Mouse (Mus musculus) cerebellum, adult 9-11 months (tissue): ENCODE data around the gene Hist1h2ag.
"Not testable (repeated sequence)": the region's sequence is repeated elsewhere in the genome, so short reads cannot be mapped to it uniquely, and the experiment has no call there.

Source experiments
- DNase-seq: peaks from one replicate; pipeline ENCODE4 v3.0.0; 2022

Hist1h2ag gene

DNA sequence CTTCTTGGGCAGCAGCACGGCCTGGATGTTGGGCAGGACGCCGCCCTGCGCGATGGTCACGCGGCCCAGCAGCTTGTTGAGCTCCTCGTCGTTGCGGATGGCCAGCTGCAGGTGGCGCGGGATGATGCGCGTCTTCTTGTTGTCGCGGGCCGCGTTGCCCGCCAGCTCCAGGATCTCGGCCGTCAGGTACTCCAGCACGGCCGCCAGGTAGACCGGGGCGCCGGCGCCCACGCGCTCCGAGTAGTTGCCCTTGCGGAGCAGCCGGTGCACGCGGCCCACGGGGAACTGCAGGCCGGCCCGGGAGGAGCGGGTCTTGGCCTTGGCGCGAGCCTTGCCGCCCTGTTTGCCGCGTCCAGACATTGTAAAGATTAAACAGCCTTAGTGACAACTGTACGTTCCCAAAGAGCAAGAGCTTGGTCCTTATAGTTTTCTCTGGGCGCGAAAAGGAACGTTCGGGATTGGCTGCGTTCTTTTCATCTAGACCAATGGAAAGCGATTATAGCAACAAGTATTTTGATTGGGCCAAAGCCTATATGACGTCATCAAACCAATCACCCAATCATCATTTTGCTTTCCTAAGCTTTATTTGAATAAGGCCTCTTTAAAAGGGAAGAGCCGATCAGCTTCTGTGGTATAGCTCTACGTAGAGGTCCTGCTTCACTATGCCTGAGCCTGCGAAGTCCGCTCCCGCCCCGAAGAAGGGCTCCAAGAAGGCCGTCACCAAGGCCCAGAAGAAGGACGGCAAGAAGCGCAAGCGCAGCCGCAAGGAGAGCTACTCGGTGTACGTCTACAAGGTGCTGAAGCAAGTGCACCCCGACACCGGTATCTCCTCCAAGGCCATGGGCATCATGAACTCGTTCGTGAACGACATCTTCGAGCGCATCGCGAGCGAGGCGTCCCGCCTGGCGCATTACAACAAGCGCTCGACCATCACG, at the start of gene Hist1h2ag, which contains the start of gene Hist1h2bj:
Gene Hist1h2ag, minus strand, starts transcription at position 377 of the 935 bp plus-strand sequence.
Gene Hist1h2bj, plus strand, starts transcription at position 647 of the 935 bp plus-strand sequence.
- peak; percentile 95 for DNase-seq

DNA sequence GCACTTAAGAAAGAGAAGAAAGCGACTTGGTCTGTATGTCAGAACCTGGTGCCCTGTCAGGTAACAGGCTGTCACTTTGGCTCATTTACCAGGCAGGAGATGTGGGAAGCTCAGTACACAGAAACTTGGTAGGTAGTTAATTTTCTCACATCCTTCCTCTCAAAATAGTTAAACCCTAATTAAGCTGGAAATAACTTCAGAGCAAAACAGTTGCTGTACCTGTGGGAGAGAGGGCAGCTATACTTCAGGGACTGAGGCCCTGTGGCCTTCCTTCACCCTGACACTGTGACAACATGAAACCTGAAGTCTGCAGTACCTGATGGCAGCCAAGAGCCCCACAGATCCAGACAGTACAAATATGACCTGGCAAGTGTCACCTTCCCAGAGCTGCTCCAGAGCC, 41.4 kb upstream of the Hist1h2ag start, which contains the start of gene Vmn1r188:
Gene Vmn1r188, plus strand, starts transcription at position 301 of the 400 bp plus-strand sequence.
- DNase-seq = not testable (repeated sequence)

DNA sequence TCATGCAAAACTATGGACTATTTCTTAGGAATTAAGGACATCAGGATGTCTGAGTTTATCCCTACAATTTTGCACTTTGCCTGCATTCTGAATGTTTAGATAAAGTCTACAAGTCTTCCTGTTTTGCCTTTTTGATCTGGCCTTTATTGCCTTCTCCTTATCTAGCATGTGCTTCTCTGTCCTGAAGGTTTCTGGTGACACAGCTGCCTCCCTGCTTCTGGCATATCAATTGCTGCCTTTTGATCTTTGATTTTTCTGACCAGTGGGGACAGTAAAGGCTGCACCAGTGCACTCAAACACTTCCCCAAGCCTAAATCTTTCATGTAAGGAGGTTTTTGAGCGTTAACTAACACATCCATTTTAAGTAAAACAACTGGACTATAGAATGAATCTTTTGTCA, 20.7 kb upstream of the Hist1h2ag start:
- no peak for DNase-seq

DNA sequence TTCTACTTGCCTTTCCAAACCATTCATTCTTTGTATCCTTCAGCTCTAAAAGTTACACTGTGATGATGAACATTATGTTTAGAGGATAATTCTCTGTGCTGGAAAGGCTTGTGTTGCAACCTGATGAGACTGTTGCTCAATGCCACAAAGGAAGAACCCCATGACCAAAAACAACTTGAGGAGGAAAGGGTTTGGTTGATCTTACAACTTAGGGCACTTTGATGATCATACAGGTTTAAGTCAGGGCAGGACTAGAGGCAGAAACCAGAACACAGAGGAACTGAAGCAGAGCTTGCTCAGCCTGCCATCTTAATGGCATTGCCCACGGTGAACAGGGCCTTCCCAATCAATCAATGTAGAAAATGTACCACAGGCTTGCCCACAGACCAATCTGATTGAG, 18.7 kb upstream of the Hist1h2ag start:
- DNase-seq = no peak

DNA sequence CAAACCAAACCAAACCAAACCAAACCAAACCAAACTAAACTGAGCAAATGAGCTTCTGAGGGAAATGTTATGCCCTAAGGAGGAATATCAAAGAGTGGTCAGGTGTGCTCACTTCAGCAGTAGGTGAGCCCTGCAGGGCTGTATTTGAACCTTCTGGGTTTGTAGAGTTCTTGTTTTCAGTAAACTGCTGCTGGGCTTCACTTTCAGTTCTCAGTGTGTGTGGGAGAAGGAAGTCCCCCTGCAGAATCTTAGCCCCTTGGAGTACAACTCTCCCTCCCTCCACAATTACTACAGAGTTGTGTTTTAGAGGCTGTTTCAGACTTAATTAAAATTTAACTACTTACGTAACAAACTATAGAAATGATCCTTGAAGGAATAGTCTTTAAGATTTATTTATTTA, 11.0 kb upstream of the Hist1h2ag start:
- DNase-seq = no peak

DNA sequence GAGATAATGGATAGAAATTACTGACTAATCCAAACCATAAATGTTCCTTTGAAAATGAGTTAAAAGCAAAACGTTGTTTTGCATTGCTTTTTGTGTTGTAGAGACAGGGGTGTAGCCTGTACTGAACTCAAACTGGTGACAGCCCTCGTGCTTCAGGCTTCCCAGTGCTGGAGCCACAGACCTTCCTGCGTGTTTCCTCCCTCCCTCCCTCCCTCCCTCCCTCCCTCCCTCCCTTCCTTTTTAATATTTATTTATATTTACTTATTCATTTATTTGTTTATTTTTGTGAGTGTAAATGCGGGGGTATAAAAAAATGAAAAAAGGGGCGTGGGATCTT, 8.7 kb upstream of the Hist1h2ag start:
- DNase-seq = no peak

DNA sequence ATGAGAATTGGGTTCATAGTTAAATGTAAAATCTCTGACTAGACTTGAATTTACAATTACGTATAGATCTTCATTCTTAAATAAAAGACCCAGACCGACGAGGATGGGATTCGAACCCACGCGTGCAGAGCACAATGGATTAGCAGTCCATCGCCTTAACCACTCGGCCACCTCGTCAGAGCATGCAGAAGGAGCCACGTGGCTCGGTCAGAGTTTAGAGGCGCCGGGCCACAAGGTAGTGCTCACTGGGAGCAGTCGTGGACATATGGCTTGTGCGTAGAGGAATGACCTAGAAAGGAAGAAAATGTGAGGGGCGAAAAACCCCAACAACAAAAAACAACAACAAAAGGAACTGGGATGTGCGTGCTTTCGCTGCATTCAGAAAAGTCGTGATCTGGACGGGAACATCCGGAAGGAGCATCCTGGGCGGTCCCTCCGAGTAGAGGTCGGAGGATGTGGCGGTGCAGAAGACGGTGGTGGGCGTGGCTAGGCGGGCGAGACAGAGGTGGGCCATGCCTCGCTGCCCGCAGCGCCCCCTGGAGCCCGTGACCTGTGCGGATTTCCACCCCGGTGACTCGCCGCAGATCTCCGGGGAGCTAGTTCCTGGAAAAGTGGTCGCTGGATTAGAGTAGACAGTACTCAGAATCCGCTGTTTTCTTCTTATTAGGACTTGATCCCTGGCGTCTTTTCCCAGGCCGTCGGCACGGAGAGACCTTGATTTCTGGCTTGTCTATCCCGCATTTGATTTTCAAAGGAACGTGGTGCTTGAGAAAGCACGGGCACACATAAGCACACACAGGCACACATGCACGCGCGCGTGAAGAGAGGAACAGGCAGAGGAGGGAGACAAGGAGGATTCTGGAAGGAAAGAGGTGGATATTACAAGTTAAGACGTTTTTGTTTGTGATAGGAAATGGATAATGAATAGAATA, 8.1 kb upstream of the Hist1h2ag start:
- DNase-seq = peak; percentile 74

DNA sequence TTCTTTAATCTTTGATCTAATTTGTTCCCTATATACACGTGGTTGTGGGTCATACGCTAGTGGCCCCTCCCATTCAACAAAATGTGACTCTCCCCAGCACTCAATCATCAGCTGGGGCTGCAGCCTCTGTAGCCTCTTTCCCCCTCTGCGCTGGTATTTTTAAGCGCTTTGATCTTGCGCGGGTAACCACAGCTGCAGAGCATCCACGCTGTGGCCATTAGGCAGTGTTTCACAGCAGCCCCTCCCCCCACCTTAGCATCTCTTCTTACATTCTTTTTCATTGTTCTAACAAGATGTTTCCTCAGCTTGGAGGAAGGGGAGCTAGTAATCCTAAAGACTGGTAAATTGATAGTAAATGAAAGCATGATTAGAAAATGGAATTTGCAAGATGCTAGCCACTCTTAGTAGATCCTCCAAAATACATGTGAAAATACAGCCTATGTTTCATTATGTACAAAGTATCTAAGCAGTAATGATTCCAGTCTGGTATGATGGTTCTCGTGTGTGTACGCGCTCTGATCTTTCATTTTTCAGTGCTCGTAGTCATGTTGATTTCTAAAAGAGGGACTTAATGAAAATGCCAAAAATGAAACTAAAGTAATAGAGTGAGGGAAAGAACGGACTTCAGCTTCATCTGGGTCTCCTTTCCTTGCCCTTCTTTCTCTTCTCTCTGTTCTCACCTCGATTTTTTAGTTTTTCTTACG, 7.1 kb upstream of the Hist1h2ag start:
- no peak for DNase-seq

DNA sequence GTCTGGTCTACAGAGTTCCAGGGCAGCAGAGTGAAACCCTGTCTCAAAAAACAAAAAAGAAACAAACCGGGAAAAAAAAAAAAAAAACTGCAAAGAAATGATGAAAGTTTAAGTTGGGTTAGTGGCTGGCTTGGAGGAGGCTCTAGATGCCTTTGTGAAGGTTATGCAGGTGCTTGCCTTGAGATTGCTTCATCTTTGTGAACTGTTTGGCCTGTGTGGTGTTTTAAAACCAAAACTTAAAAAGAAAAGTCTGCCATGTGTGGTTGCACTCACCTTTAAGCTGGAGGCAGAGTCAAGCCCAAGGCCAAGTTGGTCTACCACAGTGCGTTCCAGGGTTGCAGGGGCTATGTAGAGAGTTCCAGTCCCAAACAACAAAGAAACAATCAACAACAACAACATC, 6.3 kb upstream of the Hist1h2ag start:
- no peak for DNase-seq

DNA sequence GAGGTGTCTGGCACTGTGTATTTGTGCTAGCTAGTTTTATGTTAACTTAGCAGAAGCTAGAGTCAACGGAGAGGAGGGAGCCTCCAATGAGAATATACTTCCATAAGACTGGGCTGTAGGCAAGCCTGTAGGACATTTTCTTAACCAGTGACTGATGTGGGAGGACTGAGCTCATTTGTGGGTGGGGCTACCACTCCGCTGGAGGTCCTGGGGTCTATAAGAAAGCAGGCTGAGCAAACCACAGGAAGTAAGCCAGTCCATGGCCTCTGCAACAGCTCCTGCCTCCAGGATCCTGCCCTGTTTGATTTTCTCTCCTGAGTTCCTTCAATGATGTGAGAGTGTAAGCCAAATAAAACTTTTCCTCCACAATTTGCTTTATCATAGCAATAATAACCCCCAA, 2.6 kb upstream of the Hist1h2ag start:
- no peak for DNase-seq

DNA sequence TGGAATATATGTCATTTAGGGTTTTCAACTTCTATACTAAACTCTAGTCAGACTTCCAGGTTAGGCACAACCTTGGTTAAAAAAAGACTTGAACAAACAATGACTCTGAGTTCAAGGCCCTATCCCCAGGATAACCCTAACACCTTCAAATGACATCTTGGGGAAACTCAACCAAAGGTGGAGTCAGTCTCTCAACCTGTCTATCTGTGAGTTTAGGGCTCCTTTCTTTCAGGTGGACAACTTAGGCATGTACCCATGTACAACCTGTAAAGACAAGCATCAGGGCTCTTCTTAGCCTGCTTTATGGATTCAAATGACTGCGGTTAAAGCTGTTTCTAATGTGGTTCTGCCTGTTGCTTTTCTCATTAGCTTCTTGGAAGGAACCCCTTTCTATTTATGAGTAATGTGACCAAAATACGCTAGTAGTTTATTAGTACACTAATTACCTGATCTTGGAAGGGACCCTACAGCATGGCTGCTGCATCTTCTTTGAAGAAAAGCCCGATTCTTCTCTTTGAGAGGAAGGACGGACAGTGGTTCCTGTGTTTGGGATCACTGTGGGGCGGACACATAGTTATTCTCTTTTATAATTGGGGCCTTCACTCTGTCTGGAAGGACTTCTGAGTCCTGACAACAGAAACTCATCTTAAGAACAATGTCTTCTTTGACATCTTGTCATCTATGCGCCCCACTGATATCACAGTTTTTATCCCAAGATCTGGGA, 1.9 kb upstream of the Hist1h2ag start:
- DNase-seq = no peak

DNA sequence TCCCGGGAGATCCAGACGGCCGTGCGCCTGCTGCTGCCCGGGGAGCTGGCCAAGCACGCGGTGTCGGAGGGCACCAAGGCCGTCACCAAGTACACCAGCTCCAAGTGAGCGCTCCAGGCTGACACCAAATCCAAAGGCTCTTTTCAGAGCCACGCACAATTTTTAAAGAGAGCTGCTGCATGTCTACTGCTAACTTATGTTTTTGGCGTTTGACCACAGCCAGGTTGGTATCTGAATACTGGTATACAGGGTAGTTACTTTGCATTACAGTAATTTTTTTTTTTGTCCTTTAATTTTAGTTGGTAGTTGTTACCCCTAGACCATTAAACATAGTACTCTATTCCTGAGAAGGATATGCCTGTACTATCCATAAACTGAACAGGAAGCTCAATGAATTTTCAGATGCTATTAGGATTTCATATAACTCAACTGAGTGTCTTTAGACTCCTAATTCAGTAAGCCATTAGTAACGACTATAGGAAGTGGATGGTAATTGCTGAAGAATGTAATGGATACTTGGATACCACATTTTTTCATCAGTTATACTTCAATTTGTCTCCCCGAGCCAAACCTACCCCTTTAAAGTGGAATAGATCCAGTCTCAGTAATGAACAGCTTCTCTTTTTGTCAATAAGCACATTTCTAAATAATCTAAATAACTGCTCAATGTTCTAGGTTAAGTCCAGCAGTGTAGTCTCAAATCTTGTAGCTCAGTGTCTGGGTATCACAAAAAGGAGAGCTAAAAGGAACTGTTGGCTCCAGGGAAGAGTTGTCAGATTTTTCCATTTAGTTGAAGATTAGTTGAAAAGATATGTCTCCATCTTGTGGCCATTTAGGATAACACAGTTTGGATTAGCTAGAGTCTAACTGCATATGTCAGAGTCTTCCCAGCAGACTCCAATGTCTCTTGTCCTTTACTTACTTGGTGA, 1.0 kb upstream of the Hist1h2ag start:
- DNase-seq = peak; percentile 53

DNA sequence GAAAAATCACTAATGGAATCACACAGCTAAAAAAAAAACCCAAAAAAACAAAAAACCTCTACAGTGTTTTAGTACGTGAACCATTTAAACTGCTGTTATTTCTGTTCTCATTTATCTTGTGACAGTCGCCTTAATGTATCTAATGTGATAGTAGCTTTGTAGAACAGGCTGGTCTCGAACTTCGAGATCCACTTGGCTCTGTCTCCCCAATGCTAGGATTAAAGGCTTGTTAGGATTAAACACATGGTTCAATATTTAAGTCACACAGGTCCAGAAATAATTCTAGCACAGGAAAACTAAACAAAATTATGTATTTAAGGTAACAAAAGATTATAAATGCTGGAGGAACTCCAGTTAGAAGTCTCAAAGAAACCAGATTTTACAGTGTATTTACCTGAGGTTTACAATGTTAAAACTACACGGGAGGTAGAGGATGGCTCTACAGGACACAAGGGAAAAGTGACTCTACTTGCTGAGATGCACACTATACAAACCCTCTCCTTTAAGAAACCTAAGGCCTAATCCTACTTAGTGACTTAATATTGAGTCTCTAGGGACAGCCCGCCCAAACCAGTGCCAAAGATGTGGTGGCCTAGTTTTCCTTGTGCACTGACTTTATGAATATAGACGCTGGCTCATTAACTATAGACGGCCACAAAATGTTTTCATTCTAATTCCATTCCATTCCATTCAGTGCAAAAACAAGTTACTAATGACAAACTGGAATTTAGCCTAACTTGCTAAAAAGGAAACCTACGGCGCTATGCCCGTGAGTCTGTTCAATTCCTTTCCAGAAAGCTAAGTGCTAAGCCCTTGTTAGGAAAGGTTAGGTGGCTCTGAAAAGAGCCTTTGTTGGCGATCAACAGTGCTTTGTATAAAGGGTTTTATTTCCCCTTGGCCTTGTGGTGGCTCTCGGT, 835 bp downstream of the Hist1h2ag start:
- DNase-seq = no peak

DNA sequence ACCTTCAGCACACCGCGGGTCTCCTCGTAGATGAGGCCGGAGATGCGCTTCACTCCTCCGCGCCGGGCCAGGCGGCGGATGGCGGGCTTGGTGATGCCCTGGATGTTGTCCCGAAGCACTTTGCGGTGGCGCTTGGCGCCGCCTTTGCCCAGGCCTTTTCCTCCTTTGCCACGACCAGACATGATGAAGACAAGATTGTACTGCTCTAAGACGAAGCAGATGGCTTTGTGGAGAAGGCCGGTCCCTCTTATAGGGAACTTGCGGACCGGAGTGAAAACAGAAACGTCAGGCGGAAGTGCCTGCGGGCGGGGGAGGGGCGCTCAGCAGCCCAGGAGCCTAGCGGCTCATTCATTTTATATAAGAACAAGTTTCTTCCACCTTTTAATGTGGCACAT, 1.6 kb downstream of the Hist1h2ag start, which contains the start of gene Hist1h4i:
Gene Hist1h4i, minus strand, starts transcription at position 221 of the 395 bp plus-strand sequence.
- peak; percentile 97 for DNase-seq

DNA sequence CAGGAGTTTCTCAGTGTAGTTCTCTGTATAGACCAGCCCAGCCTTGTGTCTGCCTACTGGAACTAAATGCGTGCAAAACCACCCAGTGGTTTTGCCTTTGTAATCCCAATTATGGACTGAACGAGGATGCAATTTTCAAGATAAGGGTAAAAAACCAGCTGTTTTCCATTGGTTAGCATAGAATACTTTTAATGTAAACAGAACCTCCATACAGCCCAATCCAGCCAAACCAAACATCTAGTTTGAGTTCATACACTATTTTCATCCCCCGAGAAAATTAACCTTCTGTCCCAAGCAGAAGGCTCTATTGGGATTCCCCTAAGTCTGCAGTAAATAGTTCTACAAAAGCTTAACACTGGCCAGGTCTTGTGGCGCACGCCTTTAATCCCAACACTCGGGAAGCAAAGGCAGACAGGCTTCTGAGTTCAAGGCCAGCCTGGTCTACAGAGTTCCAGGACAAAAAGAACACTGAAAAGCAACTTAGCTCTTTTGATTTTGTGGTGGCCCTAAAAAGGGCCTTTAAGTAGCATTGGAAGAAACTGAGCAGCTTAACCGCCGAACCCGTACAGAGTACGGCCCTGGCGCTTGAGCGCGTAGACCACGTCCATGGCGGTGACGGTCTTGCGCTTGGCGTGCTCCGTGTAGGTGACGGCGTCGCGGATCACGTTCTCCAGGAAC, 2.1 kb downstream of the Hist1h2ag start:
- DNase-seq = no peak

DNA sequence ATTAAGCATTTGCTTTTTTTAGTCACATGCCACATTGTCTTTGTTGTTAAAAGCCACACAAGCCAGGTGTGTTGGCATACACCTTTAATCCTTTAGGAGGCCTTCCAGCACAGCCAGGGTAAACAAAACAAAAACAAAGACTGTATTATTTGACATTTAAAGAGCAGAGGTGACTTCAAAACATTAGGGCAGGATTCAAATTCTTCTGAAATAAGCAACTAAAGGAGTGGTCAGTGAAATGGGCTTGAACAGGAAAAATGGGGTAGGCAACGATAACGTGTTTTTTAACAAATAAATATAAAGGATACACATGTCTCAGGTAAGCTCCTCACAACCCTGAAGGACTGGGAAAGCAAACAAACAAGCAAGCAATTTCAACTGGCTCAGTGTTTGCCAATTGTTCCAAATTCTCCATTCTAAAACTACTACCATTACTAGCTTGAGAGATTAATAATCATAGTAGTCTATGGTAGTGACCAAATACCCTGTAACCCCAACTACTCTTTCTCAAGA, 2.7 kb downstream of the Hist1h2ag start:
- DNase-seq = no peak

DNA sequence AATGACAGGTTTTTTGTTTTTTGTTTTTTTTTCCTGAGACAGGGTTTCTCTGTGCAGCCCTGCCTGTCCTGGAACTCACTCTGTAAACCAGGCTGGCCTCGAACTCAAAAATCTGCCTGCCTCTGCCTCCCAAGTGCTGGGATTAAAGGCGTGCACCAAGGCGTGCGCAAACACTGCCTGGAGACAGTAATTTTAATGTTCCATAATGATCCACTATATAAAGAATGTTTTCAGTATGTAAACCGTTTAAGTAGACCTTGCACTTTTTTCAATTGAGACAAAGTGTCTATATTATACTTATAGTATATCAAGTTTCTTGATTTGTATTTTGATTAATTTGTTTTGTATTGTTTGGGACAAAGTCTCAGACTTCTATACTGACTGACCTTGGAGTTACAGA, 3.4 kb downstream of the Hist1h2ag start:
- no peak for DNase-seq

DNA sequence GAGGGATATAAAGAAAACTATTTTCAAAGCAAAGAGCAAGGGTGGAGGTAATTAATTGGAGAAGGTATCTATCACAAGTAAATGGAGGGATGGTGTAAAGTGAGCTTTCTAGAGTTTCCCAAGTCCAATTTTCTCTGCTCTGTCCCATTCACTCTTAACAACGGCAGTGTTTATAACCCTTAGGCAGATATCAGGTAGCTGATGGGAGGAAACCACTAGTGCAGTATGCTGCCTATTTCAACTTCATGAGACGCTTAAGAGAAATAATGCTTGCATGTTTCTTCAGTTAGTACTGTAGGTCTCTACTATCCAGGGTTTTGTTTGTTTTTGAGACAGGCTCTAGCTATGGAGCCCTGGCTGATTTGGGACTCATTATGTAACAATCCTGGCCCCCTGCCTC, 5.3 kb downstream of the Hist1h2ag start:
- DNase-seq = no peak

DNA sequence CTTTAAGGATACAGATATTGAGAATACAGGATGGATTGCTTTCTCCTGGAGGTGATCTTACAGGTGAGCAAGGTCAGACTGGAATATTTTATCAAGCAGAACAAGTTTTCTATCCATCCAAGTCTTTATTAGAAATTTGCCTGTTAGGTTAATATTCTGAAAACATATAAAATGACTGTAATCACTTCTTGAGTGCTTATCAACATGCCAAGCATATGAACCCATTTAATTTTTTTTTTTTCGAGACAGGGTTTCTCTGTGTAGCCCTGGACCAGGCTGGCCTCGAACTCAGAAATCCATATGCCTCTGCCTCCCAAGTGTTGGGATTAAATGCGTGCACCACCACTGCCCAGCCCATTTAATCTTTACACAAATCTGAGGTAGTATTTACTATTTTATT, 5.8 kb downstream of the Hist1h2ag start:
- DNase-seq = no peak
